Mouse (Mus musculus) hematopoietic stem cell, adult 5-6 weeks (primary cell): ENCODE measurements around the gene Ap5z1. TPM values are rescaled to one million over a fixed set of nuclear protein-coding genes. Genes with fewer than 3 reads are reported as not detected.

Experiments
- ATAC-seq, 2 experiments: fragments of 125-278 bp in 1 of 2; replicated peaks in 1 of 2; 2 replicates each; pipeline ENCODE4 v1.8.0; 2016 to 2017; ENCODE audit warnings: inconsistent platforms in 2 of 2, mild to moderate bottlenecking in 2 of 2, moderate number of reproducible peaks in 2 of 2, low read depth in 1 of 2, moderate TSS enrichment in 1 of 2; ENCODE audit not compliant: low FRiP score in 2 of 2, poor library complexity in 2 of 2, severe bottlenecking in 2 of 2, insufficient read depth in 1 of 2, low TSS enrichment in 1 of 2
- total RNA-seq: library from RNA; stranded (forward); fragments of 172-1452, 232-1000 nt; gene quantifications from 2 replicates; pipeline ENCODE4 v1.2.3, GENCODE M21; 2017

Ap5z1 gene
- total RNA-seq, 1 experiment from 2014 or later = 2.9 TPM

DNA sequence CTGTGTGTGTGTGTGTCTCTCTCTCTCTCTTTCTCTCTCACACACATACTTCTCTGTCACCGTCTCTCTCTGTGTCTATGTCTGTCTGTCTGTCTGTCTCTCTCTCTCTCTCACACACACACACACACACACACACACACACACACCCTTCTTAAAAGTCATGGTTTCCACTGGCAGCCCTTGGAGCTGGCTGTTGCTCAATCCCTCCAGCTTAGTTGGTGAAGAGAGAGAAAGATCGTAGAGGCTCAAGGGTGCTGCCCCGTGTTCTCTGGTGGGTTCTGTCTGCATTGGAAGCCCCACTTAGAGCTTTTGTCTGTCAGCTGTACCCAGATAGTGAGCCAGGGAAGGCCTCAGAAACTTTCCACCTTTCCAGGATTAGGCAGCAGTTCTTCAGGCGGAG is 31.0 kb upstream of the Ap5z1 start:
- no peak for ATAC-seq

DNA sequence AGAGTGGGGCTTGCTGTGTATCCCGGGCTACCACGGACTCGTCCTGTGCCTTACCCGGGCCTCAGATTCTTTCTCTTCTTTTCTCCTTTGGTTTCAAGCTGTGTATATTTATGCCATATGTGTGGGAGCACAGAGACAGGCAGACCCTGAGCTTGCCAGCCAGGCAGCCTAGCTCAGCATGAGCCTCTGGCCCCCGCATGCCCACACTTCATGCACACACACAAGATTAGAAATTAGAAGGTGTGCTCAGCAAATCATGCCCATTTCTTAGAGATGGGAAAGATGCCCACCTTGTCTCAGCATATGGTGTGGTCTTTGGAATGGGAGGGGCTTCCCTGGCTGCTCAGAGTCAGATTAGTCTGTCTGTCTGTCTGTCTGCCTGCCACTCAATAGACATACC is 29.7 kb upstream of the Ap5z1 start:
- no peak for ATAC-seq

DNA sequence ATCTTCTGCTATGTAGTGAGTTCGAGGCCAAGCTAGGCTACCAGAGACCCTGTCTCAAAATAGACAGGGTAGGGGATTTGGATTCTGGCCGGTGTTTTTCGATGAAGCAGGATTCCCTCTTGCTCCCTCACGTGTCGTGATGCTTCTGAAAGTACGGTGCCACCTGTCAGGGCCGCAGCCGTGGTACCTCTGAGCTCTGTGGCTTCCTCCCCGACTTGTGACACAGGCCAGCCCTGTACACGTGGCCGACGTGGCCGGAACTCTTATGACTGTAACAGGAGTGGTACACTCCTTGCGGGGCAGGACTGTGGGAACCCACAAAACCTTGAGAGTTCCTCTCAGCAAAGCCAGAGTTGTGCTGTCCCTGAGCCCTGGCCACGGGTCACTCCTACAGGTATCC is 28.0 kb upstream of the Ap5z1 start:
- ATAC-seq = no peak

DNA sequence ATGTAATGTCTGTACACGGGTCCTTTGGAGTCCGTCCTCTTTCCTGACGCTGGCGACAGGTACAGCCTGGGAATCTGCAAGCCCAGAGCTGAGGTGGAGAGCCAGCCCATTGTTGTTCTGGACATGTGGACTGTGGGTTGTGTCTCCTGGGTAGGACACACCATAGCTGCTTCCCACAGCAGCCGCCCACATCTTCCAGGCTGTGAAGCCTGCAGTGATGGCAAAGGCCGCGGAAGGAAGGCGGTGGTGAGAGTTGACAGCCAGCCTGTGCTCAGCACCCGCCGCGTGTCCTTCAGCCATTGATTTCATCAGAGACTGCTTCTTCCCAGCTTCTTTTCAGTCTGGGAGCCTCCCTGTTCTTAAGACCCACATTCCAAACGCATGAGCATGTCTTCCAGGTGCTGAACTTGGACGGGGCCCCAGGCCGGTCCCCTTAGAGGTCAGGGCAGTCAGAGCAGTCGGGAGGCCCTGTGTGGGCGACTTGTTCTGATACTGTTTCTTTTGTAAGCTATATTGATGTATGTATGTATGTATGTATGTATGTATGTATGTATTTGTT is 25.3 kb upstream of the Ap5z1 start:
- ATAC-seq = no peak

DNA sequence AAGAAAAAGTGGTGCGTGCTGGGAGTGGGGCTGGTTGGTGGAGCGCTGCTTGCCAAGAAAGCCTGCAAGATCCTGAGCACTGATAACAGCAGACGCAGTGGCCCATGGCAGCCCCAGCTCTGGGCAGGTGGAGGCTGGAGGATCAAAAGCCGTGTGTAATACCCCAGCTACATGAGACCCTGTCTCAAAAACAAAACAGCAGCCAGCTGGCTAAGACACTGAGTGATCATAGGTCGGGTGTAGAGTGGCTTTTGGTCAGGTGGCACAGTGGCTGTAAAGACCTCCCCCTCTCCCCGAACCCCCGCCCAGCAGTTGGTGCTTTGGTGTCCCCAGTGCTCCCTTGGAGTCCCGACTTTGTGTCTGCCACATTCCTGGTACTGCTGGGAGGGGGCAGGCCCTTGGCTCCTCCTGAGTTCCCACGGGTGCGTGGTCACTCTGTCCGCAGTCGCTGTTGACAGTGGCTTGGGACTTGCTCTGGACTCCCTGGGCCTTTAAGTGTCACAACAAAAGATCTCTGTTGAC is 23.8 kb upstream of the Ap5z1 start:
- ATAC-seq = peak in 1 of 2 experiments; percentile 1; a peak in 1 of 4 replicates

DNA sequence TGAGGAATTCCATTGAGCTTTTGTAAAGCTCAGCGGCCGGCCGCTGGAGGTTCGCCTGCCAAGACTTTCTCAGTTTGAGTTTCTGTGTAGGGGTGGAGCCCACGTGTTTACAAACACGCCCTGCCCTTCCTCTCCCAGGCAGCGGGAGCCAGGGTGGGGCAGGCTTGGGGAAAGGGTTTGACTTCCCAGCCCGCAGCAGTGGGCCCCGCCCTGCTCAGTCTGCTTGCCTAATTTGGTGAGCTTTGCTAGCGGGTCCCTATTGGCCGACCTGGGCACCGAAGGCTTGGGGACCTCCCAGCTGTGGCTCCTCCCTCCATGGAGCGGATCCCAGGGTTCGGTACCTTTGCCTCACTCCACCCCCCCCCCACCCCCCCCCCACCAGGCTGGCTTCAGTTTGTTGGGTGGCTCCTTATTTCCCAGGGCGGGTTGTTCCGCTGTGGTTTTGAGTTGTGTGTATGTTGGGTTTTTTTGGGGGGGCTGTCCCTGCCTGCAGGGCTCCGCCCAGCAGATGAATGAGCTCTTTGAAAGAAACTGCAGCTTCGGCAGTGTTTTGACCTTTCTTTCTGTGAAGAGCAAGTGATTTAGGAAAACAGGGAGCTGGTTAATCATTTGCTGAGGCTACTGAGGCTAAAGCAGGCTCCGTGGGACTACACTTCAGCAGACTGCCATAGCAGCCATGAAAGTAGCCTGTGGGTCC is 23.1 kb upstream of the Ap5z1 start:
- ATAC-seq = peak; percentile 86 to 90

DNA sequence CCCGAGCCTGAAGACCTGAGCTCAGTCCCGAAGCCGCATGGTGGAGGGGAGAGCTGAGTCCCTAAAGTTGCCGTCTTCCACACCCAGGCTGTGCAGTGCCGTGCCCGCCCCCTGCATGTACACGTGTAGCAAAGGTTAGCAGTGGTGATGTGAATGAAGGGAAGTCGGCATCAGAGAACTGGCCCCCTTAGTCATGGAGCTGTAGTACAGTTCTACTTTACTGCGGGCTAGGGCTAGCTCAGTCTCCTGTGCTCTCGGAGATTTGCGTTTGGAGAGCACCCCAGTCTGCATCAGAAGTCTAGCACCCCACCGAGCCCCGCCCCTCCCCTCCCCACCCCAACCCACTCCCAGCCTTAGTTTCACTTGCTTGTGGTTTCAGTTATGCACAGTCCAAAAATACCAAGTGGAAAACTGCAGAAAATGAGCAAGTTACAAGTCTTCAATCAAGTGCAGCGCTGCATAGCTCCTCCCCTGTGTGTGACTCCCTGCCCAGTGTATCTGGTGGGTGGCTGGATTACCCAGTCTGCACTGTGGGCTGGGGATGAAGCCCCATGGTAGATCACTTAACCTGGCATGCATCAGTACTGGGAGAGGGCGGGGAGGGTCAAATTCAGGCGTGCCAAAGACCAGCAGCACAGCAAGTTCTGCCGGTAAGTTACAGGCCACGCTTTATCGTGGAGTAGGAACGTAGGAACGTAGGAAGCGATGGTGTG is 22.3 kb upstream of the Ap5z1 start:
- ATAC-seq = peak in 1 of 2 experiments; percentile 14; a peak in 1 of 4 replicates

DNA sequence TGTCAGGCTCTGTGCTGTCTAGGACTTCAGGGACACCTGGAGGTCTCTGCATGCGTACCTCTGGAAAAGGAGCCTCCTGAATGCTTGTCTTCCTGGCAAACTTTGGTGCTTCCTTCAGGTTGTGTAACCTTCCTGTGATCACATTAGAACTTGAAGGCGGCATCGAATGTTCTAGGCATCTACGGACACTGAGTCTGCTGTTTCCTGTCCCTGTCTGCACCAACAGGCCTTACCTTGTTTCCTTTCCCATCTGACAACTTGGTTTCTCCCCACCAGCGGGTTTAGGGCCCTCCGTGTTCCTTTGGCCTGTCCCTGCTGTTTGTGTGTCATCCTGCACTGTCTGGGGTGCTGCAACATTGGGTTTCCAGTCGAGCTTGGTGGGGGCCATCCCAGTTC is 21.7 kb upstream of the Ap5z1 start:
- no peak for ATAC-seq

DNA sequence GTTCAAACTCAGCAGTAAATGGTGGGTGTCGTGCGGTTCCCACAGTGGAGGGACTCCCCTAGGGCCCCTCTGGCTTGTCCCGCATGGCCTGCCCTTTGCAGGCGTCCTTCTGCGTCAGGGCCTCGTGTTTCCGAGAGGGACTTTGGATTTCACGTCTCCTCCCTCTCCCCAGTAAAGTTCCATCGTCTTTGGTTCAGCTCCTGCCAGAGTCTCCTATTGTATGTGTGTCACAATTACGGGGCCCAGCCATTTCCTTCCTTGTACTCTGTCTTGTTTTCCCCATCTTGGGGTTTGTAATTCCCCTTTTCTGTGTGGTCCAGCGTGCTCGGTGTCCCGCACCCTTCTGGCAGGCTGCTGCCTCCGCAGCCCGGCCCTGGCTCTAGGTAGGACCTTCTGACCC is 20.2 kb upstream of the Ap5z1 start:
- ATAC-seq = peak; percentile 9 to 12; a peak in 2 of 4 replicates

DNA sequence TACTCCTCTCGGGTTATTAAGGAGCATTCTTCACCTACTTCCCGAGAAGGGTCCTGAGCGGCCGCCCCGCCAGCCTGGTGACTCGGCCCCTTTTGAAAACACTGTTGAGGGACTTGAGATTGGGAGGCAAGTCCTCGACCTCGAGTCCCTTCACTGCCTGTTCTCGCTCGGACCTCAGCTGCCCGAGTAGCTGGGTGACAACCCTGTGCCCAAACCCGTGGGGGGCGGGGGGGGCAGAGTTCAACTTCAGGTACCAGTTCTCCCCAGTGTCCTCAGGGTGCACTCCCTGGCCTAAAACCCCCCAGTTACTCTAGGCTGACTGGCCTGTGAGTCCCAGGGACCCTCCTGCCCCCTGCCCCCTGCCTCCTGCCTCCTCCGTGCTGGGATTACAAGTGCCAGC is 19.8 kb upstream of the Ap5z1 start:
- ATAC-seq = no peak

DNA sequence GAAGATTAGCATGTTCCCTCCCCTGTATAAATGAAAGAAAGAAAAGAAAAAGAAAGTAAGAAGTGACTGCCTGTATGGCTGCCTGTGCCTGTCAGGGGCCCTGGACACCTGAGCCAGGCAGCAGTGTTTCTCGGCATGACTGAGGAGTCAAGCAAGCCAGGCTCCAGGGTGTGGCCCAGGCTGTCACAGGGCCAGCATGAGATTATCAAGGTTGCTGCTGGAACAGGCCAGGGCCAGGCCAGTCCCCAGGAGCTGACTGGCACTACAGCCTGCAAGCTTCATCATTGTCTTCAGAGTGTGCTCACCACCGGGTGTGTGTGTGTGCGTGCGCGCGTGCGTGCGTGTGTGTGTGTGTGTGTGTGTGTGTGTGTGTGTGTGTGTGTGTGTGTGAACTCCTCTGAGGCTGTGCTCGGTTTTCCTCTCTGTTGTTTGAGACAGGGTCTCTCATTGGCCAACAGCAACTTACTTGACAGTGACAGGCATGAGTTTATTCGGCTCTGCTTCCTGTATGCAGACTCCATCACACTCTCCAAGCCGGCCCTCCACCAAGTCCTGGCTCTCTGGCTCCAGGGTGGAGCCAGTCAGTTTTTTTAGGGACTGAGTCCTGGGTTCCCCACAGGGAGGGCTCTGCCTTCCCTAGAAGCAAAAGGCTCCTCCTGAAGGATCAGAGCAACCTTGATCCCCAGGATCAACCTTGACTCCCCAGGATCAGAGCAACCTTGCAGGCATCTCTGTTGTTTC is 18.8 kb upstream of the Ap5z1 start:
- ATAC-seq = no peak

DNA sequence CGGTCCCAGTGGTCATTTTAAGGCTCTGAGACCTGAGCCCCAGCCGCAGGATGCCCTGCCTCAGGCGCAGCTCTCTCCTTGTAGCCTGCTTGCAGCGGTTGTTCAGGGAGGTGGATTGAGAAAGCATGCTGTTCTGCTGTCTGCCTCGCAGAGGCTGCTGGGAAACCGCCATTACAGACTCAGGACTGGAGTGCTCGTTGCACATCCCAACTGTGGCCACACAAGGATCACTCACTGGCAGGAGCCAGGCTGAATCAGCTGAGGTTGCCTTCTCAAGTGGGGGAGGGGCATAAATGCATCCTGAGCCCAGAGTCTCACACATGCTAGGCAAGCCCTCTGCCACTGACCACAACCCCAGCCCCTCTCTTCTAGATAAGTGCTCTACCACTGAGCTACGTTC is 18.0 kb upstream of the Ap5z1 start:
- ATAC-seq = no peak

DNA sequence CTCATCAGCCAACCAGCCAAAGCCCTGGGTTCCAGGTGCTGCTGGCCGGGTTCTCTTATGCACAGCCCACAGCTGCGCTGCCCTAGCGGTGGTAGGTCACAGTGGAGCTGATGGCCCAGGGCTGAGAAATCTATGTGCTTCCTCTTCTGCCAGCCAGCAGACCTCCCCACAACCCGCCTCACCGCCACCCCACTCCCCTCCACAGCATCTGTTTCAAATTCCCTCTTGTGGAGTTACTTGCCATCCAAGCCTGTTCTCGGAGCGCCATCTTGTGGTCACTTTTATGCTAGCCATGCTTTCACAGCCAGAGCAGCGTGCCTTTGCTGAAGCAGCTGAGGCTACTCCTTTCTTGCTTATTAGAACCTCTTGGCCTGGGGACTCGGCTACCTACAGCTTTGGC is 15.7 kb upstream of the Ap5z1 start:
- peak; percentile 92 to 95 for ATAC-seq

DNA sequence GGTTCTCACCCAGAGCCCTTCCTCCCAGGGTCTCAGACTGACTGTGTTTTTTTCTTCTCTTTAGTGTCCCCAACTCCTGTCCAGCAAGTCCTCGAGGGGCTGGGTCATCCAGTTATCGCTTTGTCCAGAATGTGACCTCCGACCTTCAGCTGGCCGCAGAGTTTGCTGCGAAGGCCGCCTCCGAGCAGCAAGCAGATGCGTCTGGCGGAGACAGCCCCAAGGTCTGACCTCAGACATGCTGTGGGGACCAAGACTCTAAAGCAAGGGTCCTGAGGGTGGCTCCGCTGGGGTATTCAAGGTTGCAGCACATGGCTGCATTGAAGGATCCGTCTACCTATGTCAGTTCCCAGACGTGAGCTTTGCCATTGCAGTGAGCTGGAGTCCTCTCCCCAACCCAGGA is 15.1 kb upstream of the Ap5z1 start:
- no peak for ATAC-seq

DNA sequence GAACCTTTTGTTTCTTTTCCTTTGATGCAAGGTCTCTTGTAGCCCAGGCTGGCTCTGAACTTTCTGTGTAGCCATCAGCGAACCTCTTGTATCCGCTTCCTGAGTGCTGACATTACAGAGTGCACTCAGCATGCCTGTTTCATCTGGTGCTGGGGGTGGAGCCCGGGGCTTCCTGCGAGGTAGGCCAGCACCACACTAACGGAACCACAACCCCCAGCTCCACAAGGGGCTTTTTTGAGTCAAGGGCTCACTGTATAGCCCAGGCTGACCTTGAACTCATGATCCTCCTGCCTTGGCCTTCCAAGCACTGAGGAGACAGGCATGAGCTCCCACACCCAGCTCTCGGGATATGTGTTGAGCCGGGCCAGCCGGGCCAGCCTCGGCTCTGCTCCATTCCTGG is 12.9 kb upstream of the Ap5z1 start:
- ATAC-seq = no peak

DNA sequence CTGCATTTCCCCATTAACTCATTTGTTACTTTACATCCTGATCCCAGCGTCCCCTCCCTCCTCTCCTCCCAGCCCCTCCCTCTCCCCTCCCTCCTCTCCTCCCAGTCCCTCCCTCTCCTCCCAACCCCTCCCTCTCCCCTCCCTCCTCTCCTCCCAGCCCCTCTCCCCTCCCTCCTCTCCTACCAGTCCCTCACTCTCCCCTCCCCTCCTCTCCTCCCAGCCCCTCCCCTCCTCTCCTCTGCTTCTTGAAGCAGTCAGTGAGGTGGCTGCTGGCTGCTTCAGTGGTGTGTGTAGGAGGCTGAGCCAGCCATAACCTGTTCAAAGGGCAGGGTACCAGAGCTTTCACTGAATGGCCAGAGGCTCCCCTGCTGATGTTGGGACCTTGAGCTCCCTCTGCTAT is 12.0 kb upstream of the Ap5z1 start:
- ATAC-seq = no peak

DNA sequence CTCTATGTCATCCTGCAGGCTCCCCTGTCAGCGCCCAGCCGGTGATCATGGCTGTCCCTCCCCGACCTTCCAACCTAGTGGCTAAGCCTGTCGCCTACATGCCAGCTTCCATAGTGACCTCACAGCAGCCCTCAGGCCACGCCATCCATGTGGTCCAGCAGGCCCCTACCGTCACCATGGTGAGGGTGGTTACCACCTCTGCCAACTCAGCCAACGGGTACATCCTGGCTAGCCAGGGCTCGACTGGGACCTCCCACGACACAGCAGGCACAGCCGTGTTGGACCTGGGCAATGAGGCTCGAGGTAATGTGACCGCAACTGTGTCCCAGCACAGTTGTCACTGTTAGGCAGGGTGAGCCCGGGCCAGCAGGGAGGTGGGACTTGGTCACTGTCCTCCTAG is 10.0 kb upstream of the Ap5z1 start:
- ATAC-seq = no peak

DNA sequence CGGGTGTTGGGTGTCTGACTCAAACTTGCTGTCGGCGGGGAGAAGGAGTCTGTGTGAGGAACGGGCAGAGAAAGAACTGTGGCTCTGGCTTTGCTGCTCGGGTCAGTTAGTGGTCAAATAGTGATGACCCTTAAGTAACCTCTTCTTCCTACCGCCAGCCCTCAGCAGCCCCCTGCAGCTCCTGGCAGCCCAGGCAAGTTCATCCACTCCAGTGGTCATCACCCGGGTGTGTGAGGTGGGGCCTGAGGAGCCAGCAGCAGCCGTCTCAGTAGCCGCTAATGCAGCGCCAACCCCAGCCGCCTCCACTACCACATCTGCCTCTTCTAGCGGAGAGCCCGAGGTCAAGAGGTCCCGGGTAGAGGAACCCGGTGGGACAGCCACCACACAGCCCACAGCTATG is 7.4 kb upstream of the Ap5z1 start:
- no peak for ATAC-seq
